Mouse (Mus musculus): ENCODE measurements around the gene Ets2.

The Ets2 gene

GRCm38 (mm10) chr16:95767246-95767645, 65.4 kb downstream of the Ets2 start:
- DNase-seq (ENCODE audit: low spot score in 2 of 2): no peak

GRCm38 (mm10) chr16:95769066-95769995, 67.5 kb downstream of the Ets2 start:
- DNase-seq (ENCODE audit: low spot score in 2 of 2): peak; percentile 85 to 88

GRCm38 (mm10) chr16:95769996-95770334, 68.1 kb downstream of the Ets2 start:
- DNase-seq (ENCODE audit: low spot score in 2 of 2): no peak

GRCm38 (mm10) chr16:95770402-95770801, 68.5 kb downstream of the Ets2 start:
- peak in 1 of 2 experiments; percentile 11 for DNase-seq (ENCODE audit: low spot score in 2 of 2)

Measured in left cerebral cortex, adult 9 months (tissue).